Mouse (Mus musculus) testis, adult 2 months (tissue): Measurements from ENCODE around the gene Kirrel3. TPM values are rescaled to one million over a fixed set of nuclear protein-coding genes. Genes with fewer than 3 reads are reported as not detected.

Experiments used
- H3K27ac ChIP-seq: fragments of 200-500 bp; 2 replicates; pipeline ENCODE4 v1.5.1; 2012; ENCODE audit warnings: low read depth, low read length; ENCODE audit not compliant: control insufficient read depth, insufficient read depth
- H3K27me3 ChIP-seq: fragments of 200-500 bp; 2 replicates; pipeline ENCODE4 v1.6.1; 2012; ENCODE audit warnings: mild to moderate bottlenecking, low read length, moderate library complexity; ENCODE audit not compliant: control insufficient read depth, insufficient read depth
- H3K36me3 ChIP-seq: fragments of 200-500 bp; 2 replicates; pipeline ENCODE4 v1.6.1; 2012; ENCODE audit warnings: mild to moderate bottlenecking, low read length; ENCODE audit not compliant: control insufficient read depth, insufficient read depth
- H3K4me1 ChIP-seq: fragments of 200-500 bp; 2 replicates; pipeline ENCODE4 v1.6.1; 2012; ENCODE audit warnings: low read length; ENCODE audit not compliant: control insufficient read depth, insufficient read depth
- H3K4me3 ChIP-seq: fragments of 200-500 bp; 2 replicates; pipeline ENCODE4 v1.5.1; 2012; ENCODE audit warnings: low read depth, mild to moderate bottlenecking, low read length, moderate library complexity, mixed read lengths; ENCODE audit not compliant: control insufficient read depth
- CTCF ChIP-seq: fragments of 200-500 bp; IDR thresholded peaks from 2 replicates; pipeline ENCODE4 v1.5.1; 2012; ENCODE audit warnings: low read depth, mild to moderate bottlenecking, inconsistent platforms, low read length, moderate library complexity; ENCODE audit not compliant: control insufficient read depth, insufficient read depth, insufficient replicate concordance
- POLR2A ChIP-seq: fragments of 200-500 bp; IDR thresholded peaks from 2 replicates; pipeline ENCODE4 v1.6.1; 2012; ENCODE audit warnings: low read depth, mild to moderate bottlenecking, inconsistent platforms, low read length, moderate library complexity; ENCODE audit not compliant: control insufficient read depth
- polyA plus RNA-seq: library from polyadenylated mRNA; depleted of rRNA; stranded (reverse); fragments of >200 nt; gene quantifications from 2 replicates; pipeline ENCODE4 v1.2.3, GENCODE M21; 2012

Gene Kirrel3
- polyA plus RNA-seq, 1 experiment, result 0.10 TPM

DNA sequence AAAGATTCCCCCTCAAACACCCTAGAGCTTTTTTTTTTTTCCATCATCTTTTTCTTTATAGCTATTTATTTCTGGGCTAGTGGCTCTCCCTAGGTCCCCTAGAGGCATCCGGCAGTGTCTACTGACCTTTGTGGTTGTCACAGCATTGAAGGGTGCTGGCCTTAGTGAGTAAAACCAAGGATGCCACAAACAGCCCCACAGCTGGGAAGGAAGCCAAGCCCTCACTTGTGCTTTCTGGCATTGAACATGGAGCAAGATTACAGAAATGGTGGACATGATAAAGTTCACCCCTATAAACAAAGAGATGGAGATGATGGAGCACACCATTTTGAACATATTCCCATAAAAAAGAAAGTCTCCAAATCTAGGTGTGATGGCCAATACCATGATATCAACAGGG lies 536.0 kb downstream of the Kirrel3 start:
- Histone ChIP-seq H3K27ac (no peak overlapping the region), H3K36me3 (no peaks in the 10 kb centered on the region), H3K4me3 (no peak overlapping the region), H3K4me1 (no peaks in the 10 kb centered on the region; the same call in none of the 2 replicates), H3K27me3 (no peaks in the 10 kb centered on the region)
- TF ChIP-seq CTCF, result no peak
- TF ChIP-seq POLR2A, result no peak

GRCm38 (mm10) chr9:35024591-35025496 lies 539.1 kb downstream of the Kirrel3 start:
- Histone ChIP-seq H3K4me1 (no peaks in the 10 kb centered on the region; the same call in none of the 2 replicates), H3K4me3 (no peak overlapping the region), H3K36me3 (no peaks in the 10 kb centered on the region), H3K27ac (no peak overlapping the region), H3K27me3 (no peaks in the 10 kb centered on the region)
- TF ChIP-seq POLR2A (no peak), CTCF (no peak)

- TF ChIP-seq POLR2A (no peak), CTCF (no peak)
- Histone ChIP-seq H3K4me1 (no peaks in the 10 kb centered on the region; the same call in none of the 2 replicates), H3K27ac (no peak overlapping the region), H3K27me3 (no peaks in the 10 kb centered on the region), H3K36me3 (no peaks in the 10 kb centered on the region), H3K4me3 (no peak overlapping the region)
Measured at GRCm38 (mm10) chr9:35026311-35026710, 540.6 kb downstream of the Kirrel3 start.

- Histone ChIP-seq H3K27me3 (no peaks in the 10 kb centered on the region), H3K4me3 (no peak overlapping the region), H3K27ac (no peak overlapping the region), H3K36me3 (no peaks in the 10 kb centered on the region), H3K4me1 (no peaks in the 10 kb centered on the region; the same call in none of the 2 replicates)
- no peak for TF ChIP-seq POLR2A
- no peak for TF ChIP-seq CTCF
Measured at GRCm38 (mm10) chr9:35026897-35027311, 541.2 kb downstream of the Kirrel3 start.

DNA sequence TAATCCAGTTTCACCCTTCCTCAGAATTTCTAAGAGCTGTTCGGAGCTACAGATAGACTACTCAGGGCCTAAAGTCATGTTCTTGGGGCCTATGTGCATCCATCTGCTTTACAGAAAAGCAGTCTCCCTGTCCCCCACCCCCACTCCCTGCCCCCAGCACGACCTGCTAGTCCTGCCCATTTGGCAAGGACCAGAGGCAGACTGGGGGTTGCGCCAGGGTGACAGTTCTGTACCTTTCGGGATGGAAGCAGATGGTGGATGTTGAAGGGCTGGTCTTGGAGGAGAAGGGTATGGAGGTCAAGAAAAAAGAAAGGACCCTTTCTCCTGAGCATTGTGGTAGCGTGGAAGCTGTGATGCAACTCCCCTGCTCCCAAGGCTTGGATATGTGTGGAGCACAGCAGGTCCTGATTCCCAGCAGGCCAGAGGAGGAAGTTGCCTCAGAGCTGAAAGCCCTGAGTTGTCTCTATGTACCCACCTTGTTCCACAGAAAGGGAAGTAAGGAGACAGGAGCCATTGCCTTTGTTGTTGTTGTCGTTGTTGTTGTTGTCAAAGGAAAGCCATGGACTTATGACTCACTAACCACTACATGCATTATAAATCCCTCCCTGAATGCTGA lies 541.8 kb downstream of the Kirrel3 start:
- Histone ChIP-seq H3K36me3 (no peaks in the 10 kb centered on the region), H3K4me1 (no peaks in the 10 kb centered on the region; the same call in none of the 2 replicates), H3K4me3 (no peak overlapping the region), H3K27me3 (no peaks in the 10 kb centered on the region), H3K27ac (no peak overlapping the region)
- no peak for TF ChIP-seq CTCF
- TF ChIP-seq POLR2A, result no peak

- H3K36me3 ChIP-seq, result no peaks in the 10 kb centered on the region
- H3K27me3 ChIP-seq, result no peaks in the 10 kb centered on the region
- H3K4me1 ChIP-seq, result peaks cover 9% of the 10 kb centered on the region
- TF ChIP-seq CTCF (no peak), POLR2A (no peak)
- H3K27ac ChIP-seq, result no peak overlapping the region
- no peak overlapping the region for H3K4me3 ChIP-seq
Measured at GRCm38 (mm10) chr9:35030823-35031222, 545.1 kb downstream of the Kirrel3 start.

GRCm38 (mm10) chr9:35032457-35032856 lies 546.8 kb downstream of the Kirrel3 start:
- H3K4me1 ChIP-seq, result peaks cover 9% of the 10 kb centered on the region
- TF ChIP-seq CTCF (no peak), POLR2A (no peak)
- no peaks in the 10 kb centered on the region for H3K27me3 ChIP-seq
- H3K4me3 ChIP-seq, result no peak overlapping the region
- H3K27ac ChIP-seq, result no peak overlapping the region
- no peaks in the 10 kb centered on the region for H3K36me3 ChIP-seq
